Mouse (Mus musculus): ENCODE measurements around the gene Pacrg.

Gene Pacrg

DNA sequence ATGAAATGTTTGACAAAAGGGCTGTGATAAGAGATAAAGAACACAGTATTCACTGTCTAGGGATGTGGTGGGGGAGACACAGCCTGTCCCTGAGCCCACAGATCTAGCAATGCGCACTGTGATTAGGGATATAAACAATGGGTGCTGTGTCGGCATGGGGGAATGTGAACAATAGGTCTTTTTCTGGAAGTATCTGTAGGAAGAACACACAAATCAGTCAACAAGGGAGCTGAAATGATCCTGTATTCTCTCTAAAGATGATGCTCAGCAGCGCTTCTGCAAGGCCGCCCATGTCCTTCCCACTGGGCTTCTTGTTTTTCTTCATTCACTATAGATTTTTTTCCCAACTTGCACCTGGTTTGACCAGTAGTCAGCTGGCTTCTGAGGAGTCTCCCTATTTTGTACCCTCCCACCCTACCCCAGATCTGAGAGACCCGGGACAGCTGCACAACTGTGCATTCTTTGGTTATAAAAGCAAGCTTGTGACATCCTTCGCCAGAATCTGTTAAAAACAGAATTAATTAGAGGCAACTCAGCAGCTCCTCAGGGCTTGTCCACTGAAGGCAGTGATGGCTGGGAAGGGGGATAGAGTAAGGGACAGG is 356.1 kb downstream of the Pacrg start:
- DNase-seq: no peak

GRCm38 (mm10) chr17:10481081-10481480 is 359.0 kb downstream of the Pacrg start:
- no peak for DNase-seq

GRCm38 (mm10) chr17:10479020-10479707 is 360.9 kb downstream of the Pacrg start:
- no peak for DNase-seq

- no peak for DNase-seq
Observed at GRCm38 (mm10) chr17:10478377-10478776, 361.7 kb downstream of the Pacrg start.

DNA sequence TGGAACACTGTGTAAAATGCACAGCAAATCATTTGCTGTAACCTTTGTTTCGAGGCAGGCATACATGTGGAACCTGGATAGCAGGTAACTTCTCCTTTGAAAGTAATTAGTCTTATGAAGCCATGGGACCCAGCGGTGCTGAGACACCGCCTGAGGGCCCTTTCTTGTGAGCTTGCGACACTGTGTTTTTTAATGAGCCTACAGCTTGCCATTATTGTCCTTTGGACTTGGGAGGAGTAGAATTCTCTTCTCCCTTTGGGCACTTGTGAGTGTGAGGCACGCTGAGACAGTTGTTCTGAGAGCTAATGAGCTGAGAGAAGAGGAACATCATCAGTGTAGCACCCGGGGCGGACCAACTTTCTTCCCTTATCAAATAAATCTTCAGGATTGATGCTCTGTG is 363.3 kb downstream of the Pacrg start:
- DNase-seq: peak in 1 of 2 experiments; percentile 23

- no peak for DNase-seq
Observed at GRCm38 (mm10) chr17:10474972-10475371, 365.1 kb downstream of the Pacrg start.

- DNase-seq: no peak
Observed at GRCm38 (mm10) chr17:10473826-10474384, 366.2 kb downstream of the Pacrg start.

- DNase-seq: peak in 1 of 2 experiments; percentile 38
Observed at GRCm38 (mm10) chr17:10473175-10473574, 366.9 kb downstream of the Pacrg start.

- DNase-seq: no peak
Observed at GRCm38 (mm10) chr17:10469874-10470568, 370.1 kb downstream of the Pacrg start.

- DNase-seq: no peak
Observed at GRCm38 (mm10) chr17:10467102-10467501, 373.0 kb downstream of the Pacrg start.

DNA sequence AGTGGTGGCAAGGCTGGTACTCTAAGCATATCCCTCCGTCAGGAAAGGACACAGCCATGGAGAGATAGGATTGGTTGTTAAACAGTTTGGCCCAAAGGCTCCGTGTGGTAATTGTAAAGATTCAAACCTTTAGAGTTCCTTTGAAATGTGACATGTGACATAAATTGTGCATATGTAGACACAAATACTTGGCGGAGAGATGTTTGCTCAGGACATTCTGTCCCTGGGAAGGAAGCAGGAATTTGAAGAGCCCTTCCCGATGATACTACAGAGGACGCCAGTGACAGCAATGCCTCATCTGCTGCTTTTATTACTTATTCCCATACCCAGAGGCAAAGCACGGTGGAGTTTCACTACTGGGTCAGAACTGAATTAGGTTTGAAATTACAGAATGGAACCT is 374.6 kb downstream of the Pacrg start:
- no peak for DNase-seq

DNA sequence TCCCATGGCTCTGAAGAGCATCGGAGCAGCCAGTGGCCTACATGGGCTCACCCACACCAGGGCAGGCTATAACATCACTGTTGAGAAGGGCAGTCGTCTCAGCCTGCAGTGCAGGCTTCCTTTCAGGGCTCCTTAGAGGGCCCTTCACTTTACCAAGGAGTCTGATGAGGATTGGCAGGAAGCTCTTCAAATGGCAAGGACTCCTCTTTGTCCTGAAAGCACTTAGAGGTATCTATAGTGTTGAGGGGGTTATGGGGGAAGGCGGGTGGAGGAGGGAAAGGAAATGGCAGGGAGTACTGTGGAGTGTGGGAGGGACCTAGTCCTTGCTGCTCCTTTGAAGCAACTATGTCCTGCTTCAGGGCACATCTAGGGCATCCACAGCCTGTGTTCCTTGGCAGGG is 375.4 kb downstream of the Pacrg start:
- DNase-seq: no peak

DNA sequence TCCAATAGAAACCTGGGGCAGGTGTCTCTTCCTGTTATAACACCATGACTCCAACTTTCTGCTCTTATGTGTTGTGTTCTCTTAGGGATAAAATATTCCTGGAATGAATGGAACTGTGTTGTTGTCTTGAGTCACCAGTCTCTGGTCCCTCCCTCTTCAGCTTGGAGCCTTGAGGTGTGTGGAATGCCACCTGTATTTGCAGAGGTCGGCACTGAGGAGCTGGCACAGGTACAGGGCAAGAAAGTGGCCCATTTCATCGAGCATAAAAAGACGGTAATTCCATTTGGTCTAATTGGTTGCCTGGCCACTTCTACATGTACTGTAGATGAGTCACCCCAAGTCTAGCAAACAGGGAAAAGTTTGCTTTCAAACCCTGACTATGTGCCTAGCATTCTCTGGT is 376.5 kb downstream of the Pacrg start:
- no peak for DNase-seq

GRCm38 (mm10) chr17:10460916-10461315 is 379.2 kb downstream of the Pacrg start:
- DNase-seq: no peak

GRCm38 (mm10) chr17:10458743-10459142 is 381.4 kb downstream of the Pacrg start:
- DNase-seq: no peak

DNA sequence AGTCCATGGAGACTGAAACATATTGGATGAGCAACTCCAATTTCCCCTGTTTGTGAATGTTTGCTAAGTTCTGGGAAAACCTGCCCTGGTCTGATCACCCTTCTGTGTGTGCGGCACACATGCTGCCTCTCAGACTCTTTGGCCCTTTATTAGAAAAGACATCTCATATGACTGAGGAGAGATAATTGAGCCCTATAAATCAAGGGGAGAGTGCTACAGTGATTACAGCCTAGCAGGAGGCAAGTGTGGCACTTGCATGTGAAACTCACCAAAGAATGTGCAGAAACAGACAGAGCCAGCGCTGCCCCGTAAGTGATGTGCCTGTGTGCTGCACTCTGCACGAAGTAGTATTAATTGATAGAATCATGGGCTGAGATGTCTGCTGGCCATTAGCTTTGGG is 383.7 kb downstream of the Pacrg start:
- no peak for DNase-seq

GRCm38 (mm10) chr17:10455961-10456360 is 384.1 kb downstream of the Pacrg start:
- DNase-seq: no peak

DNA sequence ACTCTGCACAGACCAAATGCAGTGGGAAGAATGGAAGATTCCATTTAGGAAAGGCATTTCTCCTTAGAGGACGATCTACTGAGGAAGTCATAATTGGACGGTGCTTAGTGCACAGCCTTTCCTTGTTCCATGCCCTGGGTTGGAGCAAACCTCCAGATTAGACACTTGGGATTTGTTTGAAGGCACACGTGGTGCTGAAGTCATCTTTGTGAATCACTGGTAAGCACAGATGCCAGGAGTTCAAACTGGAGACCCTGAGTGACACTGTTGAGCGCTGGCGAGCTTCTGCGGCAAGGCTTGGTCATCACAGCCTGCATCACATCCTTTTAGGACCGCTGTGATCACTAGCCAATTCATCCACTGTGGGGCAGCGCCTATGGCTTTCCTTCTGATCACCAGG is 385.7 kb downstream of the Pacrg start:
- DNase-seq: no peak

DNA sequence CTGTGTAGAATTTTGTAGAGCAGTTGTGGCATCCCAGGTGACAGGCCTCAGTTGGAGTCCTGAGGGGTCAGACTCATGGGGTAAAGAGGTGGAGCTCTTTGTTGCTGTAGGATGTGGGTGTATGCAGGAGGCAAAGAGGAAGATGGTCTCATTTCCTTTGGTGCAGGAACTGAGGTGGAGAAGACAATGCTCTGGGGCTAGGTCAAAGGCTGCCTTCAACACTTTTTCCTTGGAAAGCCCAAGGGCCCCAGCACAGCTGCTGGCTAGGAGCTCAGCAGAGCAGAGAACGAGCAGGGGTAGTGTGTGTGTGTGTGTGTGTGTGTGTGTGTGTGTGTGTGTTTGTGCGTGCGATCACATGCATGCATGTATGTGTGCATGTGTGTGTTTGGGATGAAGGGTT is 387.3 kb downstream of the Pacrg start:
- no peak for DNase-seq

GRCm38 (mm10) chr17:10451306-10452077 is 388.6 kb downstream of the Pacrg start:
- DNase-seq: peak in 1 of 2 experiments; percentile 22

- DNase-seq: no peak
Observed at GRCm38 (mm10) chr17:10449800-10450299, 390.3 kb downstream of the Pacrg start.

GRCm38 (mm10) chr17:10448417-10448816 is 391.7 kb downstream of the Pacrg start:
- DNase-seq: no peak
